Mouse (Mus musculus) C2C12 (cell line): ENCODE data around the gene Edil3.
A peak's percentile ranks its signal among the peaks of the same experiment; 100 is the strongest.

Experiments
- CEBPB ChIP-seq: IDR thresholded peaks from one replicate; pipeline ENCODE4 v1.6.1; 2011; ENCODE audit warnings: low read depth, mild to moderate bottlenecking, control low read depth, moderate library complexity
- CTCF ChIP-seq: IDR thresholded peaks from one replicate; pipeline ENCODE4 v1.5.1; 2011; ENCODE audit not compliant: control insufficient read depth, insufficient read depth, insufficient read length
- MAX ChIP-seq: IDR thresholded peaks from one replicate; pipeline ENCODE4 v1.6.1; 2011; ENCODE audit warnings: mild to moderate bottlenecking, control low read depth
- MYOD1 ChIP-seq: IDR thresholded peaks from one replicate; pipeline ENCODE4 v1.6.1; 2011; ENCODE audit warnings: low read depth; ENCODE audit not compliant: control insufficient read depth, insufficient read length
- MYOG ChIP-seq: IDR thresholded peaks from one replicate; pipeline ENCODE4 v1.6.1; 2011; ENCODE audit not compliant: control insufficient read depth, insufficient read length; ENCODE audit errors: extremely low read depth
- USF1 ChIP-seq: IDR thresholded peaks from one replicate; pipeline ENCODE4 v1.6.1; 2011; ENCODE audit warnings: low read depth, mild to moderate bottlenecking, control low read depth, moderate library complexity

GRCm38 (mm10) chr13:88938564-88938963, 117.3 kb downstream of the Edil3 start:
- TF ChIP-seq CTCF (no peak), USF1 (no peak), MAX (no peak), CEBPB (no peak), MYOG (no peak), MYOD1 (peak; percentile 9)
